24 mouse cellular contexts compared by ENCODE assay signal in genomic region chr17:71193485-71193884, GRCm38 (mm10). TPM values are rescaled to one million over a fixed set of nuclear protein-coding genes. Genes with fewer than 3 reads are reported as not detected.
A peak's percentile ranks its signal among the peaks of the same experiment; 100 is the strongest.
DNase-seq lines count a peak whose midpoint lies in the region; ATAC-seq and TF ChIP-seq lines count a peak whose summit lies in the region.
"Had no signal": no experiment of that assay in that cellular context is flagged by ENCODE, and none has a peak within 500 bp of the region (broad histone marks: within the 10 kb centered on the region; RNA-seq: fewer than 3 reads in every experiment).

No protein-coding gene starts in this region.

- H3K27ac ChIP-seq in embryonic facial prominence, embryonic 12.5 days = 0 out of 2 replicates have a peak overlapping the region, but pooled peaks have one; percentile 60
- H3K27ac ChIP-seq in embryonic facial prominence, embryonic 10.5 days (replicated peaks) = no peak overlapping the region
- H3K27ac ChIP-seq in liver, adult 2 months (replicated peaks; ENCODE audit: insufficient read depth, low read depth, low read length) = 0 out of 2 replicates have a peak overlapping the region, but pooled peaks have one; percentile 14
- H3K27ac ChIP-seq in liver, embryonic 11.5 days (ENCODE audit: low read depth, low read length) = no peak overlapping the region
- H3K27ac ChIP-seq in embryonic facial prominence, embryonic 13.5 days = peak overlapping the region; percentile 23; the same call in 1 of the 2 replicates
- 0 out of 2 replicates have a peak overlapping the region, but pooled peaks have one; percentile 1 for H3K27ac ChIP-seq in liver, embryonic 15.5 days (replicated peaks)
- H3K27ac ChIP-seq: embryonic facial prominence, embryonic 15.5 days; forebrain, embryonic 10.5 days; heart, embryonic 13.5 days; intestine, embryonic 15.5 days; macrophage; midbrain, embryonic 12.5 days; neural tube, embryonic 13.5 days had no signal

- no peak overlapping the region for H3K9ac ChIP-seq in embryonic facial prominence, embryonic 12.5 days
- no peak overlapping the region for H3K9ac ChIP-seq in liver, adult 2 months (ENCODE audit: low read depth, low read length)
- no peak overlapping the region for H3K9ac ChIP-seq in liver, embryonic 11.5 days (ENCODE audit: low read depth, low read length)
- H3K9ac ChIP-seq in embryonic facial prominence, embryonic 13.5 days = no peak overlapping the region
- H3K9ac ChIP-seq in liver, embryonic 15.5 days = no peak overlapping the region
- H3K9ac ChIP-seq: embryonic facial prominence, embryonic 15.5 days; heart, embryonic 13.5 days; hindbrain, embryonic 13.5 days; intestine, embryonic 15.5 days; lung, embryonic 14.5 days; midbrain, embryonic 12.5 days; neural tube, embryonic 13.5 days had no signal

- H3K27me3 ChIP-seq in embryonic facial prominence, embryonic 12.5 days = no peaks in the 10 kb centered on the region
- no peaks in the 10 kb centered on the region for H3K27me3 ChIP-seq in embryonic facial prominence, embryonic 10.5 days (replicated peaks; ENCODE audit: low read depth, poor library complexity, severe bottlenecking)
- no peaks in the 10 kb centered on the region for H3K27me3 ChIP-seq in liver, adult 2 months (ENCODE audit: control insufficient read depth, insufficient read depth, low read length)
- H3K27me3 ChIP-seq in liver, embryonic 11.5 days (replicated peaks; ENCODE audit: control insufficient read depth, insufficient read depth, low read length) = no peaks in the 10 kb centered on the region
- no peaks in the 10 kb centered on the region for H3K27me3 ChIP-seq in embryonic facial prominence, embryonic 13.5 days
- H3K27me3 ChIP-seq in liver, embryonic 15.5 days = no peaks in the 10 kb centered on the region
- H3K27me3 ChIP-seq: embryonic facial prominence, embryonic 15.5 days; heart, embryonic 13.5 days; hindbrain, embryonic 13.5 days; intestine, embryonic 15.5 days; midbrain, embryonic 12.5 days; neural tube, embryonic 13.5 days had no signal

- no peak for TF ChIP-seq CTCF in liver, adult 2 months (IDR thresholded peaks at IDR 0.05; ENCODE audit: low read depth, low read length)

- H3K36me3 ChIP-seq in embryonic facial prominence, embryonic 12.5 days = no peaks in the 10 kb centered on the region
- H3K36me3 ChIP-seq in embryonic facial prominence, embryonic 10.5 days (replicated peaks) = peaks cover 8% of the 10 kb centered on the region
- no peaks in the 10 kb centered on the region for H3K36me3 ChIP-seq in liver, adult 2 months (ENCODE audit: control insufficient read depth, insufficient read depth, low read length)
- H3K36me3 ChIP-seq in liver, embryonic 11.5 days (ENCODE audit: control insufficient read depth, insufficient read depth, low read length) = peaks cover 3% of the 10 kb centered on the region; the same call in 1 of the 2 replicates
- no peaks in the 10 kb centered on the region for H3K36me3 ChIP-seq in embryonic facial prominence, embryonic 13.5 days
- H3K36me3 ChIP-seq in liver, embryonic 15.5 days (replicated peaks) = 0 out of 2 replicates have a peak, but pooled peaks cover 3% of the 10 kb centered on the region
- H3K36me3 ChIP-seq: embryonic facial prominence, embryonic 15.5 days; heart, embryonic 13.5 days; hindbrain, embryonic 13.5 days; midbrain, embryonic 12.5 days; neural tube, embryonic 13.5 days had no signal

- H3K4me3 ChIP-seq in embryonic facial prominence, embryonic 12.5 days = no peak overlapping the region
- no peak overlapping the region for H3K4me3 ChIP-seq in embryonic facial prominence, embryonic 10.5 days
- no peak overlapping the region for H3K4me3 ChIP-seq in liver, adult 2 months (ENCODE audit: insufficient read depth, low read depth, low read length)
- H3K4me3 ChIP-seq in liver, embryonic 11.5 days (ENCODE audit: low read depth, low read length) = no peak overlapping the region
- H3K4me3 ChIP-seq in embryonic facial prominence, embryonic 13.5 days = no peak overlapping the region
- no peak overlapping the region for H3K4me3 ChIP-seq in liver, embryonic 15.5 days (replicated peaks)
- H3K4me3 ChIP-seq: embryonic facial prominence, embryonic 15.5 days; forebrain, embryonic 10.5 days; heart, embryonic 13.5 days; hindbrain, embryonic 13.5 days; intestine, embryonic 15.5 days; midbrain, embryonic 12.5 days; neural tube, embryonic 13.5 days had no signal

- no peaks in the 10 kb centered on the region for H3K9me3 ChIP-seq in embryonic facial prominence, embryonic 12.5 days
- peaks cover 10% of the 10 kb centered on the region; the same call in 1 of the 2 replicates for H3K9me3 ChIP-seq in embryonic facial prominence, embryonic 10.5 days
- H3K9me3 ChIP-seq in liver, embryonic 11.5 days (ENCODE audit: control insufficient read depth, low read length) = 0 out of 2 replicates have a peak, but pooled peaks cover 2% of the 10 kb centered on the region
- H3K9me3 ChIP-seq in embryonic facial prominence, embryonic 13.5 days = 0 out of 2 replicates have a peak, but pooled peaks cover 8% of the 10 kb centered on the region
- no peaks in the 10 kb centered on the region for H3K9me3 ChIP-seq in liver, embryonic 15.5 days (replicated peaks)
- H3K9me3 ChIP-seq: embryonic facial prominence, embryonic 15.5 days; intestine, embryonic 15.5 days; midbrain, embryonic 12.5 days had no signal

- peaks cover 35% of the 10 kb centered on the region for H3K4me1 ChIP-seq in embryonic facial prominence, embryonic 12.5 days
- H3K4me1 ChIP-seq in embryonic facial prominence, embryonic 10.5 days = peaks cover 22% of the 10 kb centered on the region; the same call in 1 of the 2 replicates
- H3K4me1 ChIP-seq in liver, adult 2 months (ENCODE audit: control insufficient read depth, insufficient read depth, low read length) = peaks cover 34% of the 10 kb centered on the region
- H3K4me1 ChIP-seq in liver, embryonic 11.5 days (replicated peaks; ENCODE audit: control insufficient read depth, insufficient read depth, low read length) = peaks cover 32% of the 10 kb centered on the region
- peaks cover 33% of the 10 kb centered on the region for H3K4me1 ChIP-seq in embryonic facial prominence, embryonic 13.5 days
- H3K4me1 ChIP-seq in liver, embryonic 15.5 days (replicated peaks) = peaks cover 77% of the 10 kb centered on the region

- ATAC-seq in embryonic facial prominence, embryonic 12.5 days (ENCODE audit: insufficient number of reproducible peaks, insufficient read depth, low FRiP score, low TSS enrichment) = no peak
- ATAC-seq in liver, embryonic 11.5 days (replicated peaks; ENCODE audit: low FRiP score) = no peak
- no peak for ATAC-seq in embryonic facial prominence, embryonic 13.5 days (ENCODE audit: insufficient number of reproducible peaks, insufficient read depth, low FRiP score, low TSS enrichment, low read depth)
- ATAC-seq in liver, embryonic 15.5 days (ENCODE audit: insufficient read depth) = no peak
- ATAC-seq: intestine, embryonic 15.5 days had no signal

- no peak for TF ChIP-seq POLR2A in liver, adult 2 months (IDR thresholded peaks at IDR 0.05; ENCODE audit: extremely low read depth, insufficient read depth, low read length)

- 57% methylated on average over 1 of the region's 1 CpGs for WGBS in embryonic facial prominence, embryonic 12.5 days
- WGBS in embryonic facial prominence, embryonic 10.5 days = 88% methylated on average over 1 of the region's 1 CpGs
- 26% methylated on average over 1 of the region's 1 CpGs for WGBS in liver, adult 2 months
- 93% methylated on average over 1 of the region's 1 CpGs for WGBS in liver, embryonic 11.5 days
- WGBS in embryonic facial prominence, embryonic 13.5 days = 34% methylated on average over 1 of the region's 1 CpGs
- 87% methylated on average over 1 of the region's 1 CpGs for WGBS in liver, embryonic 15.5 days (ENCODE audit: insufficient replicate concordance)

- peaks cover 46% of the 10 kb centered on the region; the same call in 1 of the 2 replicates for H3K79me2 ChIP-seq in liver, adult 2 months (ENCODE audit: control insufficient read depth, insufficient read depth, low read length)

- no peak overlapping the region for H3K4me2 ChIP-seq in embryonic facial prominence, embryonic 12.5 days (replicated peaks)
- H3K4me2 ChIP-seq in liver, embryonic 11.5 days = no peak overlapping the region
- no peak overlapping the region for H3K4me2 ChIP-seq in embryonic facial prominence, embryonic 13.5 days
- H3K4me2 ChIP-seq in liver, embryonic 15.5 days = no peak overlapping the region
- H3K4me2 ChIP-seq: embryonic facial prominence, embryonic 15.5 days; heart, embryonic 13.5 days; hindbrain, embryonic 13.5 days; intestine, embryonic 15.5 days; lung, embryonic 14.5 days; midbrain, embryonic 12.5 days; neural tube, embryonic 13.5 days had no signal

- no peak for DNase-seq in embryonic facial prominence, embryonic 10.5 days (ENCODE audit: low spot score)
- peak; percentile 15 for DNase-seq in liver, adult 2 months (ENCODE audit: extremely low read depth, low read depth, low spot score)
- DNase-seq in liver, embryonic 11.5 days (ENCODE audit: low spot score) = no peak
- DNase-seq in T-cell, adult 2 months (ENCODE audit: low spot score) = no peak
- DNase-seq in adrenal gland, adult 8-10 months = no peak
- DNase-seq: adrenal gland, adult 2 months; cerebellum, adult 9-10 months; gastrocnemius, postnatal 10 days; heart, adult 11 months; left cerebral cortex, postnatal 4 days; lung, embryonic 14.5 days; right cerebral cortex, adult 18-20 months; thymus, postnatal 36 days had no signal

RNA-seq across cellular contexts. Expression of gene Lpin2, which starts 11.1 kb away (rescaled TPM):
- polyA plus RNA-seq in embryonic facial prominence, embryonic 12.5 days (2016; fragmentation: Nextera tagmentation; extraction: Ambion mirVana) = 59.2 and 59.4 TPM in 2 replicates
- polyA plus RNA-seq in embryonic facial prominence, embryonic 10.5 days (2016; fragmentation: Nextera tagmentation; extraction: Ambion mirVana) = 42.1 and 45.2 TPM in 2 replicates
- 314 and 342 TPM in 2 replicates for total RNA-seq in liver, adult 2 months (2014; rRNA removed)
- polyA plus RNA-seq in liver, adult 2 months (2012; rRNA removed) = 22.4 and 24.9 TPM in 2 replicates
- polyA plus RNA-seq in liver, embryonic 11.5 days (2014; fragmentation: Nextera tagmentation; extraction: Ambion mirVana) = 37.7 and 37.9 TPM in 2 replicates
- 49.9 and 52.2 TPM in 2 replicates for polyA plus RNA-seq in embryonic facial prominence, embryonic 13.5 days (2015; fragmentation: Nextera tagmentation; extraction: Ambion mirVana)
- 42.3 and 46.7 TPM in 2 replicates for polyA plus RNA-seq in liver, embryonic 15.5 days (2015; fragmentation: Nextera tagmentation; extraction: Ambion mirVana)
- 10 to 100 TPM; 43.3 to 68.5 (median 55.2) TPM for total RNA-seq in adrenal gland, adult 8-10 months (2022)

Comparison
In these comparisons a context has a peak if more than half of its experiments do, and no peak if none do; other contexts are left out.
1. H3K27ac ChIP-seq: peak in embryonic facial prominence, embryonic 12.5 days (single experiment), liver, adult 2 months (single experiment), embryonic facial prominence, embryonic 13.5 days (single experiment) and liver, embryonic 15.5 days (single experiment); none in embryonic facial prominence, embryonic 10.5 days (single experiment) and liver, embryonic 11.5 days (single experiment).